Mouse (Mus musculus): ENCODE measurements at regions not wholly inside any gene's neighbourhood (a gene's known extent, or its start where the extent isn't known, plus 50 kb on each side); places are given as distances from the start of the nearest gene placed in this dataset.

DNA sequence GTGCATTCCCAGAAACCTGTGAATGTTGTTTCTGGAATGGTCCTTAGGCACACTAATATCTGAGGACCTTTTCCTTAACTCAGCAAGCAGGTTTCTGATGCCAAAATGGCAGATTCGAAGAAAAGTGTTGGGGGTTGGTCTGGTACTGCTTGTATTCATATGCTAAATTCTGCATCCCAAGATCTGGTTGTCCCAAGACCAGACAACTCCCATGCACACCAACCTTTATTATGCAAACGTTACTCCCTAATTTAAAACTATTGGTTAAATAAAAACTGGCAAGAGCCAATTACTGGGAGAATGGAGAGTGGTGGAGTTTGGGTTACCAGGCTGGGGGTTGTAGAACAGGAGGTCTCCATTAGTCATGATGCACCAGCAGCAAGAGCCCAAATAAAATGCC is 129.0 kb upstream of the Tspan2 start:
- H3K36me3 ChIP-seq (ENCODE audit: control insufficient read depth, insufficient read depth, low read length): no peaks in the 10 kb centered on the region
- H3K4me2 ChIP-seq (ENCODE audit: low read depth, low read length): no peak overlapping the region
- H3K4me3 ChIP-seq (ENCODE audit: low read depth, low read length): no peak overlapping the region
- H3K9ac ChIP-seq (replicated peaks; ENCODE audit: low read depth, low read length): no peak overlapping the region
- no peak for ATAC-seq (ENCODE audit: low read depth)
- no peak overlapping the region for H3K27ac ChIP-seq (ENCODE audit: low read depth, low read length)
- no peaks in the 10 kb centered on the region for H3K4me1 ChIP-seq (ENCODE audit: control insufficient read depth, insufficient read depth, low read length)
- no peaks in the 10 kb centered on the region for H3K9me3 ChIP-seq (ENCODE audit: control insufficient read depth, low read length)
- 67% methylated on average over 2 of the region's 2 CpGs for WGBS
- no peaks in the 10 kb centered on the region for H3K27me3 ChIP-seq (ENCODE audit: control insufficient read depth, insufficient read depth, low read length)

DNA sequence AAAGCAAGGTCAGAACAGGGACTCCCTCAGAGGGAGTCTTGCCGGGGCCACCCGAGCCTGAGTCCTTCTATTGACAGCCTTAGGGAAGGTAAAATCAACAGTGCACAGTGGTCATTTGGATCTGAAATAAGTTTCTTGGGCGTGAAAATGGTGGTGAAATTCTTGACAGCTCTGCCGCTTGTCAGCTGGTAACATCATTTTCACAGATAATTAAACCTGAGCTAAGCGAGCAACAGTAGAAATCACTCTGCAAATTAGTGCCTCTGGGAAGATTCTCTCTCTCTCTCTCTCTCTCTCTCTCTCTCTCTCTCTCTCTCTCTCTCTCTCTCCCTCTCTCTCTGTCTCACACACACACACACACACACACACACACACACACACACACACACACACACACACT is 123.4 kb upstream of the Tspan2 start:
- H3K27ac ChIP-seq (ENCODE audit: low read depth, low read length): no peak overlapping the region
- WGBS: 29% methylated on average over 5 of the region's 5 CpGs
- 0 out of 2 replicates have a peak, but pooled peaks cover 6% of the 10 kb centered on the region for H3K4me1 ChIP-seq (ENCODE audit: control insufficient read depth, insufficient read depth, low read length)
- H3K36me3 ChIP-seq (ENCODE audit: control insufficient read depth, insufficient read depth, low read length): no peaks in the 10 kb centered on the region
- H3K9me3 ChIP-seq (ENCODE audit: control insufficient read depth, low read length): no peaks in the 10 kb centered on the region
- H3K27me3 ChIP-seq (ENCODE audit: control insufficient read depth, insufficient read depth, low read length): no peaks in the 10 kb centered on the region
- H3K9ac ChIP-seq (replicated peaks; ENCODE audit: low read depth, low read length): no peak overlapping the region
- H3K4me3 ChIP-seq (ENCODE audit: low read depth, low read length): no peak overlapping the region
- no peak overlapping the region for H3K4me2 ChIP-seq (ENCODE audit: low read depth, low read length)
- ATAC-seq (ENCODE audit: low read depth): peak; percentile 57

DNA sequence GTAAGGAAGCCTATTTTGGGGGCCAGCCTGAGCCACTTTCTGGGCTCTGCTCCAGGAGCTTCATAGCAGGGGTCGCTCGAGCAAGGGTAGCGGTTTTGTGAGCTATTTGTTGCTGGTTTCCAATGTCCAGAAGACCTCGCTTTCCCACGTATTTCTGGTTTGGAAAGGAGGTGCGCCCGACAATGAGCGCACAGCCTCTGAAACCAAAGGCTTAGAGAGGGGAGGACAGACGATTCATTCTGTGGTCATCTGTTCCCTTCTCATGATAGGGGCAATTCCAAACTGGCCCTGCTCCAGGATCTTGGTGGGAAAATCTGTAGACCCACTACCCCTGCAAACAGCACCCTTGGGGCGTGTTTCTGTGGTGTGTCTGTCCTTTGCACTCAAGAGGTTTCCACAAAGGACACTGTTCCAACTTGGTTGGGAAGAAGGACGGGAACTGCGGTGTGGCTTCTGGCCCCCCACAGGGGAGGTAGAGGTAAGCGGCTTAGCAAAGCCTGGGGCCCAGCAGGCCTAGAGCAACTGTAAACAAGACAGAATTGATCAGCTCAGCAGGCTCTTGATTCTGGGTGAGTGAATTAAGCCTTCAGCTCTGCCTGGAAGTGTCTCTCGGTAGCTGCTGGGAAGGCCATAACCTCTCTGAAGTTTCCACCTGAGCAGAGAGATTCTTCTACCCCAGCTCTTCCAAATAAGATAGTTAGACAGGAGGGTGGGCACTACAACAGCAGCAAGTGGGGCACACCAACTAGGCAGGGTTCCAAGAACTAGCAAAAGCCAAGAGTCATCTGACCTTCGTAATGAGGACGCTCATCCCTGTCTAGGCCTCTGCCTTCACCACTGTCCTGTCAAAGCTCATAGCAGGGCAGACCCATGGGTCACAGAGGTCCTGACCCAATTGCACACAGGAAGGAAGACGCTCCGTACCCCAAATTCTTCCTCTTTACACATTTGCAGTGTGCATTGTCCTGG is 122.6 kb upstream of the Tspan2 start:
- Histone ChIP-seq H3K27ac (ENCODE audit: low read depth, low read length) (no peak overlapping the region), H3K27me3 (ENCODE audit: control insufficient read depth, insufficient read depth, low read length) (no peaks in the 10 kb centered on the region), H3K4me3 (ENCODE audit: low read depth, low read length) (no peak overlapping the region), H3K9me3 (ENCODE audit: control insufficient read depth, low read length) (no peaks in the 10 kb centered on the region), H3K4me2 (ENCODE audit: low read depth, low read length) (no peak overlapping the region), H3K36me3 (ENCODE audit: control insufficient read depth, insufficient read depth, low read length) (no peaks in the 10 kb centered on the region), H3K9ac (replicated peaks; ENCODE audit: low read depth, low read length) (no peak overlapping the region), H3K4me1 (ENCODE audit: control insufficient read depth, insufficient read depth, low read length) (0 out of 2 replicates have a peak, but pooled peaks cover 6% of the 10 kb centered on the region)
- ATAC-seq (ENCODE audit: low read depth): peak; percentile 64; the same call in 1 of the 2 replicates
- 38% methylated on average over 18 of the region's 18 CpGs for WGBS

DNA sequence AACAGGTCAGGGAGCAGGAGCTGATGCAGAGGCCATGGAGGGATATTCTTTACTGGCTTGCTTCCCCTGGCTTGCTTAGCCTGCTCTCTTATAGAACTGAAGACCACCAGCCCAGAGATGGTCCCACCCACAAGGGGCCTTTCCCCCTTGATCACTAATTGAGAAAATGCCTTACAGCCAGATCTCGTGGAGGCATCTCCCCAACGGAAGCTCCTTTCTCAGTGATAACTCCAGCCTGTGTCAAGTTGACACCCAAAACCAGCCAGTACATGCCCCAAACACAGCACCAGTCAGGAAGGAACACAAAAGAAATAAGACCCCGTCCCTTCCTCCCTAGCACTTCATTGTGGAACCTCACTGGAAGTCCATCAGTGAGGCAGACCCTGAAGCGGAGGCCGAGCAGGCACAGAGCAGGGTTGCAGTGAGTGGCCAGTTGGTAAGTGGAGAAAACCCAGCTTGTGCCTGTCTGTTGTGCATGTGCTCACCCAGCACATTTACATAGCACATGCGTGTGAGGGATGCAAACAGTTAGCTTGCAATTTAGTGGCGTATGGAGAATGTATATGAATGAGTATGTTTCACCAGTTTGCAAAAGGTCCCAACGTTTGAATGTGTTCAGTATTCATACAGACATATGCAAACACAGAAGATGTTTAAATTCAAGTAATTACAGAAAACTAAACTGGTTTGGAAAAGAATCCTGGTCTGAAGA is 114.5 kb upstream of the Tspan2 start:
- no peak overlapping the region for H3K4me2 ChIP-seq (ENCODE audit: low read depth, low read length)
- ATAC-seq (ENCODE audit: low read depth): no peak
- no peaks in the 10 kb centered on the region; the same call in 1 of the 2 replicates for H3K9me3 ChIP-seq (ENCODE audit: control insufficient read depth, low read length)
- WGBS: 74% methylated on average over 8 of the region's 8 CpGs
- H3K27ac ChIP-seq (ENCODE audit: low read depth, low read length): no peak overlapping the region
- H3K4me1 ChIP-seq (ENCODE audit: control insufficient read depth, insufficient read depth, low read length): no peaks in the 10 kb centered on the region
- H3K4me3 ChIP-seq (ENCODE audit: low read depth, low read length): no peak overlapping the region
- H3K27me3 ChIP-seq (ENCODE audit: control insufficient read depth, insufficient read depth, low read length): no peaks in the 10 kb centered on the region
- H3K36me3 ChIP-seq (ENCODE audit: control insufficient read depth, insufficient read depth, low read length): no peaks in the 10 kb centered on the region
- H3K9ac ChIP-seq (replicated peaks; ENCODE audit: low read depth, low read length): no peak overlapping the region

DNA sequence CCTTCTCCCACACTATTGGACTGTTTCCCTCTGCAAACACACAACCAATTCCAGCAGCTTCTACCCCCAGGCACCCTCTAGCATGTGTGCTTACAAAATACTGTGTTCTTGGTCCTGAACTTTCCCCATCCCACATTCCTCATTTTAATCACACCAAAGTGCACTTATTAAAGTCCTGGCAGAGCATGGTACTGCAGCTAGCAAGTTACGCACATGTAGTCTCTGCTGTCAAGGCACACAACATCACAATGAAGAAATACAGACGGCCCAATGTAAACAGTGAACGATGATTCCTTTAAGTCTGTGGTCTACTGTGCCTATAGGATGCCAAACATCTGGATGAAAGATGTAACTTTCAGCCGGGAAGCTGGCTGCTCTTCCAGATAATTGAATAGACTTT is 98.3 kb upstream of the Tspan2 start:
- Histone ChIP-seq H3K4me3 (ENCODE audit: low read depth, low read length) (no peak overlapping the region), H3K27ac (ENCODE audit: low read depth, low read length) (no peak overlapping the region), H3K9me3 (ENCODE audit: control insufficient read depth, low read length) (no peaks in the 10 kb centered on the region), H3K27me3 (ENCODE audit: control insufficient read depth, insufficient read depth, low read length) (no peaks in the 10 kb centered on the region), H3K4me2 (ENCODE audit: low read depth, low read length) (no peak overlapping the region), H3K9ac (replicated peaks; ENCODE audit: low read depth, low read length) (no peak overlapping the region), H3K4me1 (ENCODE audit: control insufficient read depth, insufficient read depth, low read length) (no peaks in the 10 kb centered on the region), H3K36me3 (ENCODE audit: control insufficient read depth, insufficient read depth, low read length) (no peaks in the 10 kb centered on the region)
- ATAC-seq (ENCODE audit: low read depth): no peak
- WGBS: 89% methylated on average over 4 of the region's 4 CpGs

DNA sequence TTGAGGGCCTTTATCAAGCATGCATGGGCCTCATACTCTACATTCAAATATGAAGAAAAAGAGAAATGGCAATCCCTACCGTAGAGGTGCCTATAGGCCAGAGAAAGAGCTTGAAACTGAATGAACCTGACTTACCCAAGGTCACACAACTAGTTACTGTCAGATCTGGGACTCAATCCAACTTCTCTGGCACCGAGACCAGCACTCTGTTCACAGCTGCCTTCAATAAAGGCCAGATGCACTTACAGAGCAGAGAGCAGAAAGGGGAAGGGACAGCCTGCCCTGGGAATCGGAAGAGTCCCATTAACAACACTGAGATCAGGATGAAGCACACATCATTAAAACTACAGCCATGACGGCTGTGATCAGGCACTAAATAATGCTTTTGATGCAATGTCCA is 97.7 kb upstream of the Tspan2 start:
- no peaks in the 10 kb centered on the region for H3K4me1 ChIP-seq (ENCODE audit: control insufficient read depth, insufficient read depth, low read length)
- no peak overlapping the region for H3K4me3 ChIP-seq (ENCODE audit: low read depth, low read length)
- no peak overlapping the region for H3K4me2 ChIP-seq (ENCODE audit: low read depth, low read length)
- no peaks in the 10 kb centered on the region for H3K36me3 ChIP-seq (ENCODE audit: control insufficient read depth, insufficient read depth, low read length)
- H3K9ac ChIP-seq (replicated peaks; ENCODE audit: low read depth, low read length): no peak overlapping the region
- WGBS: 74% methylated on average over 4 of the region's 4 CpGs
- H3K9me3 ChIP-seq (ENCODE audit: control insufficient read depth, low read length): no peaks in the 10 kb centered on the region
- no peak overlapping the region for H3K27ac ChIP-seq (ENCODE audit: low read depth, low read length)
- no peaks in the 10 kb centered on the region for H3K27me3 ChIP-seq (ENCODE audit: control insufficient read depth, insufficient read depth, low read length)
- ATAC-seq (ENCODE audit: low read depth): no peak

DNA sequence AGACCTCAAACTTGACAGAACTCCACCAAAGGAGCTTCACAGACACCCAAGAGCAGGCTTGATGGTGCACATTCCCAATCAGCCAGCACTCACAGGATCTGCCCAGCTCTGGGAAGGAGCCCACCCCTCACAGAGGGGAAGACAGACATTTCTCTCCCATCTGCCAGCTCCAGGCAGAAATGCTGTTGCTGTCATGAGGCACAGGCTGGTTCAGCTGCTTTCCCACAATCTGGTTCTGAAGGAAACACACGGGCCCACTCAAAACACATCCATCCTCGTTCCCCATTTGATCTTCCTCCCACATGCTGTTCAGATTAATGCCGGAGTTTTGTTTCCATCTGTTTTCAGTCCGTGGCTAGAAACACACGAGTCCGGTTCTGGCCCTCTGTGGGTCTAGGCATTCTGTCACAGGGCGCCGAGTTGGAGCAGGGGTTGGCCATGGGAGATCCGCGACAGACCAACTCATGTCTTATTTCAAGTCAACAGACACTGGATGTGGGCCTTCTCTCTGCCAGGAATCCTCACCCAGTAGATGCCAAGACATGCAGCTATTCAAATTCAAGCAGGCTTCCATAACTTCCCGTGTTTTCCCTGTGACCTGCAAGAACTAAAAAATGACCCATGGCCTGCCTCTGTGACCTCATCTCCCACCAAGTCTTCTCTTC is 89.9 kb upstream of the Tspan2 start:
- Histone ChIP-seq H3K9me3 (ENCODE audit: control insufficient read depth, low read length) (no peaks in the 10 kb centered on the region), H3K4me3 (ENCODE audit: low read depth, low read length) (no peak overlapping the region), H3K36me3 (ENCODE audit: control insufficient read depth, insufficient read depth, low read length) (no peaks in the 10 kb centered on the region), H3K4me2 (ENCODE audit: low read depth, low read length) (no peak overlapping the region), H3K9ac (replicated peaks; ENCODE audit: low read depth, low read length) (no peak overlapping the region), H3K27ac (ENCODE audit: low read depth, low read length) (no peak overlapping the region), H3K4me1 (ENCODE audit: control insufficient read depth, insufficient read depth, low read length) (no peaks in the 10 kb centered on the region), H3K27me3 (ENCODE audit: control insufficient read depth, insufficient read depth, low read length) (no peaks in the 10 kb centered on the region)
- no peak for ATAC-seq (ENCODE audit: low read depth)
- WGBS: 87% methylated on average over 11 of the region's 11 CpGs

DNA sequence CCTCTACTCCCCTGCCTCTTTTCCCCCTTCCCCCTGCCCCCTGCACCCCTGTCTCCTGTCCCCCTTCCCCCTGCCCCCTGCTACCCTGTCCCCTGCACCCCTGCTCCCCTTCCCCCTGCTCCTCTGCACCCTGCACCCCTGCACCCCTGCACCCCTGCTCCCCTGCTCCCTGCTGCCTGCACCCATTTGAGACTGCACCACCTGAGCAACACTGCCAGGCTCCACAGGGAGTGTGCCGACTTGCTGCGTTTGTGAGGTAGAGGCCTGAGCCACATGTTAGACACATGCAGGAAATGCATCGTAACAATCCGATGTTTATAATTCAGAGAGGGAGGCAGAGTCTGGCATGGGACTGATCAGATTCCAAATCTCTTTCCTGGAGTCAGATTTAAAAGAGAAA is 85.9 kb upstream of the Tspan2 start:
- WGBS: 80% methylated on average over 4 of the region's 4 CpGs
- H3K36me3 ChIP-seq (ENCODE audit: control insufficient read depth, insufficient read depth, low read length): no peaks in the 10 kb centered on the region
- H3K4me3 ChIP-seq (ENCODE audit: low read depth, low read length): no peak overlapping the region
- no peak overlapping the region for H3K9ac ChIP-seq (replicated peaks; ENCODE audit: low read depth, low read length)
- no peak for ATAC-seq (ENCODE audit: low read depth)
- H3K27me3 ChIP-seq (ENCODE audit: control insufficient read depth, insufficient read depth, low read length): no peaks in the 10 kb centered on the region
- H3K9me3 ChIP-seq (ENCODE audit: control insufficient read depth, low read length): no peaks in the 10 kb centered on the region
- no peak overlapping the region for H3K27ac ChIP-seq (ENCODE audit: low read depth, low read length)
- H3K4me1 ChIP-seq (ENCODE audit: control insufficient read depth, insufficient read depth, low read length): no peaks in the 10 kb centered on the region
- H3K4me2 ChIP-seq (ENCODE audit: low read depth, low read length): no peak overlapping the region

DNA sequence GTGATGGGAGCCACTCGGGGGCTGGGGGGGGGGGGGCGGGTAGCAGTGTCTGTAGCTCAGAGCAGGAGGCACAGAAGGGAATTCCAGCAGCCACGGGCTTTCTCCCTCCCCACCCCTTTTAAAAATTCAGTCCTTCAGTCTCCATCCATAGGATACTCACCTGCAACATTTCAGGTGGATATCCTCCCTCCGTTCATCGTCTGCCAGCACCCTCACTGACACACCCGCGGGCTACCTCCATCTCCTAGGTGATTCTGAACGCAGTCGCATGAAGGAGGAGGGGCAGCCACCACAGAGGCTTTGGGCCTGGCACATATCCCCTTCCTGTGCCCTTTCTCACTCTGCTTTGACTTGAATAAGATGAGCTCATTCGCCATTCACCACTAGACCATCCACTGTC is 79.4 kb upstream of the Tspan2 start:
- Histone ChIP-seq H3K9ac (replicated peaks; ENCODE audit: low read depth, low read length) (no peak overlapping the region), H3K27me3 (ENCODE audit: control insufficient read depth, insufficient read depth, low read length) (no peaks in the 10 kb centered on the region), H3K4me2 (ENCODE audit: low read depth, low read length) (no peak overlapping the region), H3K9me3 (ENCODE audit: control insufficient read depth, low read length) (no peaks in the 10 kb centered on the region), H3K36me3 (ENCODE audit: control insufficient read depth, insufficient read depth, low read length) (no peaks in the 10 kb centered on the region), H3K4me1 (ENCODE audit: control insufficient read depth, insufficient read depth, low read length) (no peaks in the 10 kb centered on the region), H3K27ac (ENCODE audit: low read depth, low read length) (no peak overlapping the region), H3K4me3 (ENCODE audit: low read depth, low read length) (no peak overlapping the region)
- no peak for ATAC-seq (ENCODE audit: low read depth)
- WGBS: 78% methylated on average over 10 of the region's 10 CpGs

All from neural tube, embryonic 14.5 days (tissue).